Mouse (Mus musculus) embryonic facial prominence, embryonic 15.5 days (tissue): ENCODE measurements around the gene Apoc1. TPM values are rescaled to one million over a fixed set of nuclear protein-coding genes. Genes with fewer than 3 reads are reported as not detected.

ENCODE experiments used
- ATAC-seq: fragments of 200-750 bp; cut with Nextera tagmentation; 2 replicates; pipeline ENCODE4 v1.8.0; 2017; ENCODE audit warnings: low read depth, moderate TSS enrichment; ENCODE audit not compliant: insufficient number of reproducible peaks, low FRiP score, low TSS enrichment
- H3K27ac ChIP-seq: fragments of 300-500 bp; sonication (generic); replicated peaks from 2 replicates; pipeline ENCODE4 v1.5.1; 2015; ENCODE audit warnings: mild to moderate bottlenecking, inconsistent platforms
- H3K27me3 ChIP-seq: fragments of 300-500 bp; sonication (generic); 2 replicates; pipeline ENCODE4 v1.6.1; 2015; ENCODE audit warnings: inconsistent platforms
- H3K36me3 ChIP-seq: fragments of 300-500 bp; sonication (generic); 2 replicates; pipeline ENCODE4 v1.6.1; 2015; ENCODE audit warnings: mild to moderate bottlenecking, inconsistent platforms
- H3K4me1 ChIP-seq: fragments of 300-500 bp; sonication (generic); 2 replicates; pipeline ENCODE4 v1.6.1; 2015; ENCODE audit warnings: inconsistent platforms
- H3K4me2 ChIP-seq: fragments of 300-500 bp; sonication (generic); replicated peaks from 2 replicates; pipeline ENCODE4 v1.6.1; 2015; ENCODE audit warnings: mild to moderate bottlenecking, inconsistent platforms
- H3K4me3 ChIP-seq: fragments of 300-500 bp; sonication (generic); replicated peaks from 2 replicates; pipeline ENCODE4 v1.5.1; 2015; ENCODE audit warnings: mild to moderate bottlenecking, inconsistent platforms
- H3K9ac ChIP-seq: fragments of 300-500 bp; sonication (generic); 2 replicates; pipeline ENCODE4 v1.6.1; 2015; ENCODE audit warnings: inconsistent platforms
- H3K9me3 ChIP-seq: fragments of 300-500 bp; sonication (generic); replicated peaks from 2 replicates; pipeline ENCODE4 v1.6.1; 2016; ENCODE audit warnings: inconsistent platforms
- WGBS: fragments of 180-500 bp; shearing (Covaris S2); methylation state at CpG from one replicate; pipeline ENCODE4 v1.1.7; 2015; 5-methylcytosine and 5-hydroxymethylcytosine counted together
- polyA plus RNA-seq: library from polyadenylated mRNA; unstranded; fragments of >200 nt; fragmentation: Nextera tagmentation; extraction: Ambion mirVana; gene quantifications from 2 replicates; pipeline ENCODE4 v1.2.1, GENCODE M21; 2015

The Apoc1 gene
- polyA plus RNA-seq, 1 experiment from 2014 or later, result 38.9 TPM

- Histone ChIP-seq H3K4me2 (no peak overlapping the region), H3K27me3 (no peaks in the 10 kb centered on the region), H3K9me3 (no peaks in the 10 kb centered on the region), H3K4me3 (no peak overlapping the region), H3K4me1 (peaks cover 7% of the 10 kb centered on the region), H3K27ac (no peak overlapping the region), H3K9ac (no peak overlapping the region), H3K36me3 (no peaks in the 10 kb centered on the region)
- WGBS, result 26% methylated on average over 3 of the region's 3 CpGs
- ATAC-seq, result no peak
These were observed 9.5 kb downstream of the Apoc1 start for GRCm38 (mm10) chr7:19682979-19683378.

DNA sequence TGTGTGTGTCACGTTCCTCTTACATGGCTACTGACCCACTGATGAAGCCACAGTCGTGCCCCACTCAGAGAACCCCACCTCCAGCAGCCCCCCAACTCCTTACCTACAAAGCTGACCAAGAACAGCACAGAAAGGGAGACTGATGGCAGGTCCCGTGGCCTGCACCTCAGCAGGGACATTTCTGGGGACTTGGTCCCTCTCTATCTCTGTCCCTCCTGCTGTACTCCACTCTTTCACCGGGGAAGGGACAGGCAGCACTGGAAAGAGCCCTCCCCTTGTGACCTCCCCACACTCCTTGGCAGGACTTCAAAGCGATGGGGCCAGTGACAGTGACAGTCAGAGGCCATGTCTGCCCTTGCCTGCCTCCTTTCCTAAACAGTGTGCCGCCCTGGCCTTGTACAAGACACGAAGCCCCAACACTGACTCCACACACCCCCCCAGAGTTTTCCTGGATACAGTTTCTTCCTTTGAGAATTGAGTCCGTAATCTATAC lies 11.2 kb downstream of the Apoc1 start, which contains the start of the genes Gm44805 and Apoc4:
Gene Gm44805 (minus strand): TSS at position 222 of the 493 bp plus-strand sequence.
Gene Apoc4 (minus strand): TSS at position 278 of the 493 bp plus-strand sequence.
- ATAC-seq, result no peak
- Histone ChIP-seq H3K4me1 (peaks cover 3% of the 10 kb centered on the region; the same call in 1 of the 2 replicates), H3K9me3 (no peaks in the 10 kb centered on the region), H3K27ac (no peak within 1 kb of the TSS), H3K4me2 (no peak within 1 kb of the TSS), H3K4me3 (no peak within 1 kb of the TSS), H3K36me3 (no peaks in the 10 kb centered on the region), H3K27me3 (no peaks in the 10 kb centered on the region), H3K9ac (no peak within 1 kb of the TSS)
- WGBS, result 61% methylated on average over 8 of the region's 8 CpGs

DNA sequence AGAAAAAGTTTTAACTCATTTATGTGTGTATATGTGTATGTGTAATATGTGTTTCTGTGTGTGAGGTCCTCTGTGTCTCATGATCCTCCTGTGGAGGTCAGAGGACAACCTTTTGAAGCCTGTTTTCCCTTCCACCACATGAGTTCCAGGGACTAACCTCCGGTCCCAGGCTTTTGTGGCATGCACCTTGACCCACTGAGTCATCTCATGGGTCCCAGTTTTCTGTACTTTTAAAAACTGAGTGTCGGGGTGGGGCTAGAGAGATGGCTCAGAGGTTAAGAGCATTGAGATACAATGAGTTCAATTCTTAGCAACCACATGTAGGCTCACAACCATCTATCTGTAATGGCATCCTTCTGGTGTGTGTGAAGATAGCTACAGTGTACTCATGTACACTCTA lies 11.8 kb downstream of the Apoc1 start:
- Histone ChIP-seq H3K4me1 (peaks cover 3% of the 10 kb centered on the region; the same call in 1 of the 2 replicates), H3K4me3 (no peak overlapping the region), H3K27me3 (no peaks in the 10 kb centered on the region), H3K4me2 (no peak overlapping the region), H3K9ac (no peak overlapping the region), H3K36me3 (no peaks in the 10 kb centered on the region), H3K27ac (no peak overlapping the region), H3K9me3 (no peaks in the 10 kb centered on the region)
- no peak for ATAC-seq
- WGBS, result 85% methylated on average over 2 of the region's 2 CpGs

DNA sequence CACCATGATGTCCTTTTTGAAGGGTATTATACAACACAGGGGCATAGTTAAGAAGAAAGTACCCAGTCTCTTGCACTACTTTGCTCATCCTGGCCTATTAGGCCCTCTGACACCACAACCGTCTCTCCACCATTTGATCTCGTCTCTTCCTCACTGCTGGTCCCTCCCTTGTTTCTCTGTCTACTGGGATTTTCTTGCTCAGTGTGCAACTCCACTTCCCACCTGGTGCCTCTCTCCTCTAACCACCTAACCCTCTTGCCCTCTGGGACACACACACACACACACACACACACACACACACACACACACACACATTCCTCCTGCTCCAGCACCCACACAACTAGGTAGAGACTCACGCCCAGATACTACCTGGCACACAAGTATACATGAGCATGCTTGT lies 13.6 kb downstream of the Apoc1 start:
- H3K27ac ChIP-seq, result no peak overlapping the region
- no peak for ATAC-seq
- no peak overlapping the region for H3K9ac ChIP-seq

DNA sequence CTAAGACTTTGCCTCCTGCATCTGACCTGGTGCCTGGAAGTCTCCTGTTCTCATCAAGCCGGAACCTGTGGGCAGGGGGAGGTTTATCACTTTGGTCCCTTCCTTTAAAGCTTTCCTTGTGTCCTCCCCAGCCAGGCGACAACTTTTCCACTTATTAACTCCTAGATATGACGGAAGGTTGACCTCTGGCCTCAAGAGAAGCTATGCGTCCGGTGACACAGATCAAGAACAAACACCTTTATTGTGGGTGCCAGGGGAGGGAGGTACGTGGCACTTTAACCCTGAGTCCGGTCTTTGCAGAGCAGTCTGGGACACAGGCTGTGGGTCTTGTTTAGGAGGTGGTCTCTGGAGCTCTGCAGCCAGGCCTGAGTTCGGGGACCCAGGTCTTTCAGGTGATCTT lies 14.6 kb downstream of the Apoc1 start, which contains the start of gene Apoc2:
Gene Apoc2 (minus strand): TSS at position 70 of the 400 bp plus-strand sequence.
- no peaks in the 10 kb centered on the region for H3K36me3 ChIP-seq

More for the DNA sequence above, 13.6 kb downstream of the Apoc1 start:
- Histone ChIP-seq H3K4me2 (no peak overlapping the region), H3K36me3 (no peaks in the 10 kb centered on the region), H3K9me3 (no peaks in the 10 kb centered on the region), H3K4me3 (no peak overlapping the region), H3K4me1 (peaks cover 3% of the 10 kb centered on the region; the same call in 1 of the 2 replicates), H3K27me3 (no peaks in the 10 kb centered on the region)
- WGBS, result 78% methylated on average over 3 of the region's 3 CpGs

GRCm38 (mm10) chr7:19676662-19677061 lies 15.8 kb downstream of the Apoc1 start:
- no peak overlapping the region for H3K9ac ChIP-seq
- WGBS, result 62% methylated on average over 1 of the region's 1 CpGs
- no peak overlapping the region for H3K4me3 ChIP-seq
- ATAC-seq, result no peak
- no peaks in the 10 kb centered on the region for H3K9me3 ChIP-seq
- H3K27ac ChIP-seq, result no peak overlapping the region
- no peaks in the 10 kb centered on the region for H3K36me3 ChIP-seq
- no peaks in the 10 kb centered on the region for H3K27me3 ChIP-seq
- H3K4me1 ChIP-seq, result no peaks in the 10 kb centered on the region
- H3K4me2 ChIP-seq, result no peak overlapping the region

More for the DNA sequence above, 14.6 kb downstream of the Apoc1 start, which contains the start of gene Apoc2:
- Histone ChIP-seq H3K9ac (no peak within 1 kb of the TSS), H3K4me2 (no peak within 1 kb of the TSS), H3K4me3 (no peak within 1 kb of the TSS), H3K9me3 (no peaks in the 10 kb centered on the region), H3K4me1 (no peaks in the 10 kb centered on the region), H3K27ac (no peak within 1 kb of the TSS), H3K27me3 (no peaks in the 10 kb centered on the region)
- WGBS, result 60% methylated on average over 8 of the region's 8 CpGs
- ATAC-seq, result no peak

GRCm38 (mm10) chr7:19675824-19676223 lies 16.6 kb downstream of the Apoc1 start:
- 83% methylated on average over 10 of the region's 10 CpGs for WGBS
- no peak overlapping the region for H3K9ac ChIP-seq
- no peaks in the 10 kb centered on the region for H3K36me3 ChIP-seq
- no peak overlapping the region for H3K4me2 ChIP-seq
- H3K27me3 ChIP-seq, result no peaks in the 10 kb centered on the region
- no peak overlapping the region for H3K27ac ChIP-seq
- no peak overlapping the region for H3K4me3 ChIP-seq
- H3K9me3 ChIP-seq, result no peaks in the 10 kb centered on the region
- ATAC-seq, result no peak
- H3K4me1 ChIP-seq, result no peaks in the 10 kb centered on the region

- no peak for ATAC-seq
- no peak overlapping the region for H3K4me2 ChIP-seq
- 57% methylated on average over 14 of the region's 14 CpGs for WGBS
These were observed 19.3 kb downstream of the Apoc1 start for GRCm38 (mm10) chr7:19673083-19673699.

DNA sequence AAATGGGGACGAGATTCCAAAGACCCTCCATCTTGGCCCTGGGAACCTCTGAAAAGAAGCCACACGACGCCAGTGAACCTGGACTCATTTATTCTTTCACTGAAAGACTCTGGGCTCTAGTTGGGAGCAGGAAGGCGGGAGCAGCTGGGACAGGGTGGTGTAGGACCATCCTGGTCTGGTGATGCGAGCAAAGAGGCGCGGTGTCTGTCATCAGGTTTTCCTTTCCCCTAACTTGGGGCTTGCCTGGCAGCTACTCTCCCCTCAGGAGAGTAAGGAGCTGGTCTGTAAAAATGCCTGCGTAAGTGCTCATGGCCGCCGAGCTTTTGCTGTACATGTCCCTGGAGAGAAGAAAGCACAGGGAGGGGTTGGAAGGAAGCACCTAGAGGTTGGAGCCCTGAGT lies 20.9 kb downstream of the Apoc1 start:
- H3K4me3 ChIP-seq, result no peak overlapping the region
- H3K4me1 ChIP-seq, result peaks cover 6% of the 10 kb centered on the region
- no peak for ATAC-seq
- no peaks in the 10 kb centered on the region for H3K9me3 ChIP-seq
- H3K9ac ChIP-seq, result no peak overlapping the region
- WGBS, result 60% methylated on average over 10 of the region's 10 CpGs
- H3K4me2 ChIP-seq, result no peak overlapping the region
- no peak overlapping the region for H3K27ac ChIP-seq
- no peaks in the 10 kb centered on the region for H3K27me3 ChIP-seq
- no peaks in the 10 kb centered on the region for H3K36me3 ChIP-seq

More at GRCm38 (mm10) chr7:19673083-19673699, 19.3 kb downstream of the Apoc1 start:
- no peaks in the 10 kb centered on the region for H3K9me3 ChIP-seq
- no peak overlapping the region for H3K9ac ChIP-seq
- H3K4me1 ChIP-seq, result peaks cover 6% of the 10 kb centered on the region
- H3K36me3 ChIP-seq, result no peaks in the 10 kb centered on the region
- no peak overlapping the region for H3K4me3 ChIP-seq
- H3K27ac ChIP-seq, result no peak overlapping the region
- no peaks in the 10 kb centered on the region for H3K27me3 ChIP-seq

DNA sequence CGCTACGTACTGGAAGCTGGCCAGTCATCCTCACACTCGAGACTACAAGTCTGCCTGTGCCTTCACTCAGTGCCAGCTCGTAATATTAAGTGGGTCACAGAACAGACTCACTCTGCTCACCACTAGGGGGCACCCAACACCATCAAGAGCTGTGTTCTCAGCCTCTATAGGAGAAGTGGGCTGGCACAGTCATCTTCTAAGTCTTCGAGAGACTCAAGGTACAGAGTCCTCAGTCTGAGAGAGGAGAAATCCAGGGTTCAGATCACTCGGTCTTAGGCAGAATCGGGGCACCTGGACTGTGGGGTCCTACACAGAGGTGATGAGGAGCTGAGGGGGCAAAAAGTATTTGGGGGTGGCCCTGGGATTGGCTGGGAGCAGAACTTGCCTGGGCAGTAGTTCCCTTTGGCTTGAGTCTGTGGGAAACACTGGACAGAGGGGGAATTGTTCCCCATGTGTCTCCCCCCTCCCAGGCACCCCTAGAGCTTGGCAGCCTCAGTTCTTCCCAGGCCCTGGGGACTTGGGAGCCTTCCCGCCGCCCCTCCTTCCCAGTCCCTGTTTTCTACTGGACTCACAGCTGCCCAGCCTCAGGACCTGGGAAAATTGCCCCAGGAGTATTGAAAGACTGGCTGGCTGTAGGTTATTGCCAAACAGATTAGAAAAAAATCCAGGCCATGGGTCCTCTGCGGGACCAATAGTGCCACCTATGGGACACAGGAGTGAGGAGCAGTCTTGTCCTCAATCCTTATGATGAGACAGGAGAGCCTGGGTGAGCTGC lies 23.3 kb downstream of the Apoc1 start:
- ATAC-seq, result peak; percentile 68
- Histone ChIP-seq H3K9me3 (no peaks in the 10 kb centered on the region), H3K27ac (peak overlapping the region; percentile 71; the same call in 1 of the 2 replicates), H3K36me3 (no peaks in the 10 kb centered on the region), H3K9ac (peak overlapping the region; percentile 37; the same call in 1 of the 2 replicates), H3K4me1 (peaks cover 13% of the 10 kb centered on the region), H3K4me3 (peak overlapping the region; percentile 11; the same call in 1 of the 2 replicates), H3K4me2 (peak overlapping the region; percentile 37), H3K27me3 (no peaks in the 10 kb centered on the region)
- 4% methylated on average over 10 of the region's 10 CpGs for WGBS

GRCm38 (mm10) chr7:19667434-19667833 lies 25.0 kb downstream of the Apoc1 start:
- no peak overlapping the region for H3K27ac ChIP-seq
- WGBS, result 77% methylated on average over 2 of the region's 2 CpGs
- H3K36me3 ChIP-seq, result no peaks in the 10 kb centered on the region

More at GRCm38 (mm10) chr7:19667434-19667833, 25.0 kb downstream of the Apoc1 start:
- Histone ChIP-seq H3K4me1 (peaks cover 21% of the 10 kb centered on the region), H3K4me3 (no peak overlapping the region), H3K4me2 (no peak overlapping the region), H3K9me3 (no peaks in the 10 kb centered on the region), H3K9ac (no peak overlapping the region), H3K27me3 (no peaks in the 10 kb centered on the region)
- no peak for ATAC-seq
